Mouse (Mus musculus) MEL-GATA-1-ER (cell line): Measurements from ENCODE around the gene Adamts7.

ENCODE experiments used
- DNase-seq: peaks from one replicate; pipeline ENCODE4 v3.0.0-alpha.2; 2012; ENCODE audit warnings: low read depth; ENCODE audit errors: extremely low read depth

The Adamts7 gene

DNA sequence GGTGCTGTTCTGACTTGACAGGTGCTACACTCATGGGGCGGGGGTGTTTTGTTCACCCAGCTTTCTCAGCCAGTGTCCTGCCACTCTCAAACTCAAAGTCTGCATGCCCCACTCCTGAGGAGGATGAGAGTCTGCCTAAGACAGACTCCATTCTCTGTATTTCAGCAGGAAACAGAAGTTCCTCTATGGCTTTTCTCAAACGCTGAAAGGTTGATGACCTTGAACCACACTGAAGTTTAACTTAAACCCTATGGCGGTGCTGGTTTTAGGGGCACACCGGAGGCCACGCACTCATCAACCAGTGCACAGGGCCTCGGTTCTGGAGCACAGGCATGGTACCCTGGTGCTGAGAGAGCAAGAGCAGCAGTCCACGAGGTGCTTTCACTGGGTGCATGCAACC, 94.4 kb downstream of the Adamts7 start:
- no peak for DNase-seq
